Mouse (Mus musculus) layer of hippocampus, postnatal 10 days (tissue): ENCODE measurements around the gene Snx29. TPM values are rescaled to one million over a fixed set of nuclear protein-coding genes. Genes with fewer than 3 reads are reported as not detected.
A peak's percentile ranks its signal among the peaks of the same experiment; 100 is the strongest.

Experiments
- DNase-seq, 2 experiments: peaks; one replicate each; pipeline ENCODE4 v3.0.0; 2021; ENCODE audit warnings: low spot score in 2 of 2
- total RNA-seq, 2 experiments: library from RNA; stranded (reverse); gene quantifications; 2 replicates each; pipeline ENCODE4 v1.2.3; 2021

Snx29 gene
- total RNA-seq, 2 experiments from 2014 or later = 33.1 to 33.4 TPM

GRCm38 (mm10) chr16:11583941-11584639 is 261.4 kb downstream of the Snx29 start:
- DNase-seq = no peak

DNA sequence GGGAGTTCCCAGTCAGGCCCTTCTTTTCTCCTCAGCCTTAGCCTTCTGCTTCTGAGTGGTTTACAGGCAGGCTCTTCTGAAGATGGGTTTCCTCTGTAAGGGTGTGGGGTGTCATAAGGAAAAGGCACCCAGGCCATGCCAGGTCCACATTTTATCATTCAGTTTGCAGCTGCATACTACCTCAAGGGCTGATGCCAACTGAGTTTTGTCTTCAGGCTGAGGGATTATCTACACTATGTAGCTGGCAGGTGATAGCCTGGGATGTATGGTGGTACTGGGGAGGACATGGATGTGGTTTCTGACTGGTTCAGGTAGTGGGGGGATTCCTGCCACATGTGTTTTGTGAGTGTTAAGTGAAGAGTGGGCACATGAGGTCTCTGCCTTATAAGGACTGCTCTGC is 266.0 kb downstream of the Snx29 start:
- no peak for DNase-seq

DNA sequence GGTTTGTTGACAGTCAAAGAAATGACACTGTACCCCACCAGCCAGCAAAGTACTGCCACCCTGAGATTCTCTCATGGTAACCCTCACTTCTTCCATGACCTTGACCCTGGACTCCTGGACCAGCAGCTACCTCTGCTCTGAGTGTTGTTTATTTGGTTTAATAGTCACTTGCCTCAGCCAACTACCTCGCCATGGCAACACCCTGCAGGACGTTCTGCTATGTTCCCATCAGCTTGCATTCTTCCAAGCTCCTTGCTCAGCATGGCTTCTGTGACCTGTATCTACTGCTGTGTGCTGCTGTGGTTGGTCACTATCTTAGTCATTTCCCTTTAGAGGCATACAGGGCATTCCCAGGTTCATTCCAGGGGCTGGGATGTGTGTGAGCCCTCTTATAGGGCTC is 266.6 kb downstream of the Snx29 start:
- DNase-seq = no peak

DNA sequence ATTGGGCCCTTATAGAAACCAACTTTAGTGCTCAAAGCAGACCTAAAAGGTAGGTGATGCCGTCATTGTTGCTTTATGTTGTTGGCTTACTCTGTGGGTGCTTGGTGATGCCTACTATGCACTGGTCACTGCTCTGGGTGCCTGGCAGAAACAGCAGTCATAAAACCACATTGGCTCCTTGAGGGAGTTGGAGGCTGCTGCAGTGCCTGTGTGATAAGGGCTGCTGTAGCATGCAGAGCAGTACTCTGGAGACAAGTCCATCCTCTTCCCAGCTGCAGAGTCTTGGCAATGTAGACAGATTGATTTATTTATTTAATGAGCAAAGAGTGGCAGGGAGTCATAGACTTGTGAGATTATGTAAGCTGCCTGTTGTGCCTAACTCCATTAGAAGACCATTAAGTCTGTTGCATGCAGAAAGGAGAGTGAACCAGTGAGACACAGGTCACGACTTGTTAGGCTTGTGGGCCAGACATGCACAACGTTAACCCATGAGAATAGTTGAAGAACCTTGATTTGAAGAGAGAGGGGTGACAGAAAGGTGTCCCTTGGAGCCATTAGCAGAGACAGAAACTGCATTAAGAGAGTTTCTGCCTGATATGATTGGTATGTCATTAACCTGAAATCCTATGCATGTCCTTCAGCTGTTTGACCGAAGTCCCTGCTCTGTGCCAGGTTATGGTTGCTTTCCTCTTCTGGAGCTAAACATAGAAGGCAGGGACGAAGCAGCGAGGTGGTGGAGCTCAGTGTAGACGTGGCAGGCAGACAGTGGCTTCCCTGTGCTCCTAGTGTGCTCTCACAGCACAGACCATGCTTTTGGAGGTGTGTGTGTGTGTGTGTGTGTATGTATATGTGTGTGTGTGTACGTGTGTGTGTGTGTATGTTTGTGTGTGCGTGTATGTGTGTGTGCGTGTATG is 267.3 kb downstream of the Snx29 start:
- no peak for DNase-seq

DNA sequence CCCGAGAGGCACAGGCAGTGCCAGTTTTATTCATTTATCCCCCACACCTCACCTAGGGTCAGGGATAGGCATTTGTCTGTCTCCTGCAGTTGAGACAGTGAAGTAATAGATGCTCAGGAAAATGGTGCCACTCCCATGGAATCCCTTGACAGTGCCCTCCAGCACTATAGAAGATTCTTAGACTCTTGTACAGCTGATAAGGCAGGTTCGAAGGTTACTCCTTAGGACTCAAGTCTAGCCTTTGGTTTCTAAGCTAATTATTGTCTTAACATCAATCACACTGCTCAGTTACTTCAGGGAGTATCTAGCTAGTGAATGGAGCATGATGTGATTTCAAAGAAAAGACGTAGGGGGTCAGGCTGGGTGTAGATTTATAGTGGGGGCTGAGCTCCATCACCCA is 273.9 kb downstream of the Snx29 start:
- no peak for DNase-seq

- no peak for DNase-seq
These were observed 275.1 kb downstream of the Snx29 start for GRCm38 (mm10) chr16:11597769-11598168.

- peak in 1 of 2 experiments; percentile 34 for DNase-seq
These were observed 276.8 kb downstream of the Snx29 start for GRCm38 (mm10) chr16:11599523-11599922.

DNA sequence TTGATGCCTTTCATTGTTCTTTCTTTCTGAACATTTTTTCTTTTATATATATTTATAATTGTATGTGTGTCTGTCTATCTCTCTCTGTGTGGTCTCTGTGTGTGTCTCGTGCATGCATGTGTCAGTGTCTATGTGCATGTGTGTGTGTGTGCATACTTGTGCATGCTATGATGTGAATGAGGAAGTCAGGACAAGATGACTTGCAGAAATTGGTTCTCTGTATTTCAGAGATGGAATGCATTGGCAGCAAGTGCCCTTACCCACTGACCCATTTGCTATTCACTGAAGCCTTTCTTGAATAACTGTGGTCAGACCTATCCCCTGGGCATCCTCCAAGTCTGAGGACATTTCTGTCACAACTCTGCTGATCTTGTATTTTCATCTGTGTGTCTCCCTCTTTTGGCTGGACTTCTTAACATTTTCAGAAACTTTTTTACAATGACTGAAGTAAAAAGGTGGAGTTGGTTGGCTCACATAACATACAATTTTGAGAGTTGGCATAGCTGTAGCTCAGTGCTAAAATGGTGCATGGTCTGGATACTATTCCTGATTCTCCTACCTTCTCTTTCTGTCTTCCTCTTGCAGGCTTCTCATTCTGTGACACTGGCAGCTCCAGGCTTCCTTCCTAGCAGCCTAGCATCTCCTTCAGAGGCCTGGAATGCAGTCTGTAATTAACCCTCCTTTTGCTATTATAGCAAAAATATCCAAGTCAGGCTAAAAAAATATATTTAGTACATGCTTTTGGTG is 278.8 kb downstream of the Snx29 start:
- no peak for DNase-seq

DNA sequence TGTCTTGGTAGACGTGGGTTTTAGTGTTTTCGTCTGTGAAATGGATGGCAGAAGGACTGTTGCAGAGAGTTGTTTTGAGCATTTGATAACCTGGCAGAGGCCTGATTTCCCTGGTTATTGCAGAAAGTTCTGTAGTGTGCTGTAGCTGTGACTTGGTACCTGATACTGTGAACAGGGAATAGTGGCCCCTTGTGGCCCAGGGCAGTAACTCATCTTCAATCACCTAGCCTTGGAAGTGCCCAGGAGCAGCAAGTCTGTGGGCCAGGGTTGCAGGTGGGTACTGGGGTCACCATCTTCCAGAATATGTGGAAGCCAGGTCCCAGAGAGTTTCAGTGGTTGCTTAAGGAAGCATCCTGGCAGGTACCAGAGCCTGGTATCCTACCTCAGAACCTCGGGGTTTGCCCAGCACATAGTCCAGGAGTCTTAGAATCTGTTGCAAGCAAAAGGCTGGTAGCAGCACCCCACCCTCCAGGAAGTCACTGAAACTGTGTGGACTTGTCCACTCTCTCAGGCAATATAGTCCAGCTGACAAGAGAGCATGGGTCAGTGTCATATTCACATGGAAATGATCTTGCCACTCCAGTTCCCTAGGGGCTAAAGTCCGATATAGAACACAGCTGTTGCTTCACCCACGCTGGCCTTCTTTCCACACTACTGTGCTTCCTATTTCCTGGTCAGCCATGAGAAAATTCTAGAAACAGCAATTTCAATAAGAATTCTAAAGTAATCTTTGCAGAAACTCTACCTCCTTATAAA is 281.1 kb downstream of the Snx29 start:
- DNase-seq = peak in 1 of 2 experiments; percentile 47

GRCm38 (mm10) chr16:11612526-11613126 is 289.9 kb downstream of the Snx29 start:
- DNase-seq = no peak

DNA sequence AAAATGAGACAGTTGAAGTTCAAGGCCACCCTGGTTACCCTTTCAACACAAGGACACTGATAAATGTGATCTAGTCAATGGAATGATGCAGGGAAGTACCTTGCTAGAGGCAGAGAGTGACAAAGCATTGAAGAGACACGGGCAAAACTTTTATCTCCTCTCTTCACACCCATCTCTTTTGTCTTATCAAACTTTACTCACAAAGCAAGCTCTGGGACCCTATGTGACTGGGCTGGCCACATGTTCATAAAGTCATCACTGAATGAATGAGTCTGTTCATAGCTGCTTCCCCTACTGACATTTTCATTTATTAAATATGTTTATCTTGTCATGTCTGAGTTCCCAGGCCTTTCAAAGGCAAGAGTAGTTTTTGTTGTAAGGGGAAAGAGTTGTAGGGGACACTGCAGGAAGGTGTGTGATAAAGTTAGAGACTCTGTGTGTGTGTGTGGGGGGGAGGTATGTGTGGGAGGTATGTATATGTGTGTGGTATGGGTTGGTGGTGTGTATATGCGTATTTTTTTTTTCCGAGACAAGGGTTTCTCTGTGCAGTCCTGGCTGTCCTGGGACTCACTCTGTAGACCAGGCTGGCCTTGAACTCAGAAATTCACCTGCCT is 291.8 kb downstream of the Snx29 start:
- no peak for DNase-seq

DNA sequence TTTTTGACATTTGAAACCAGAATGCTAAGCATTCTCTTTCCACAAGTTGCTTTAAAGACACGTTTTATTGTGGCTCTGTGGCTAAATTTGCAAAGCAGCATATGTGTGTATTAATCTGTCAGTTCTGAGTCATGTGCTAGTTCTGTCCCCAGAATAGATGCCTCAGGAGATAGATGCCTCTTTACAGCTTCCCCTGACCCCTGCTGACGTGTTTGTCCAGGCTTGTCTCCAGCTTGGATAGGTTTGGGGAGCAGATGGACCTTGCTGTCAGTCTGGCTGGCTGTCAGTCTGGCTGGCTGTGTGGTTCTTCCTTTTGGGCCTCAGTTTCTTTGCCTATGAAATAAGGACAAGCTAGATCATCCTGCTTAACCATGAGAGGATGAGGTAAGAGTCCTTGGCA is 292.9 kb downstream of the Snx29 start:
- DNase-seq = no peak

GRCm38 (mm10) chr16:11619951-11620350 is 297.2 kb downstream of the Snx29 start:
- DNase-seq = no peak

DNA sequence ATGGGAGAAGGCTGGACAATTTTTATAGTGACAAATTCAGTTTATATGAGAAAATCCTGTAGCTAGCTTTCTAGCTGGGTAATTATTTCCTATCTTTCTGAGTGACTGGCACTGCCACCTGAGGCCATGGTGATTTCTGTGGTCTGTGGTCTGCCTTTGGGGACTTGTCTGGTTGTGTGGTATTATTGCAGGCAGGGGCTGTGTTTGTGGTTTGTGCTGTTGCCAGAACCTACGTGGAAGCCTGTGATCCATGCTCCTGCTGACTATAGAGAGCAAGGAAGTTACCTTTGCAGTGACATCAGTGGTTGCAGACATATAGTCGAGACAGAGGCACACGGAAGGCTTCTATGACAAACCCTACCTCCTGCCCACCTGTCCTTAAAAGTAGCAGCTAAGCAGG is 298.3 kb downstream of the Snx29 start:
- DNase-seq = no peak

DNA sequence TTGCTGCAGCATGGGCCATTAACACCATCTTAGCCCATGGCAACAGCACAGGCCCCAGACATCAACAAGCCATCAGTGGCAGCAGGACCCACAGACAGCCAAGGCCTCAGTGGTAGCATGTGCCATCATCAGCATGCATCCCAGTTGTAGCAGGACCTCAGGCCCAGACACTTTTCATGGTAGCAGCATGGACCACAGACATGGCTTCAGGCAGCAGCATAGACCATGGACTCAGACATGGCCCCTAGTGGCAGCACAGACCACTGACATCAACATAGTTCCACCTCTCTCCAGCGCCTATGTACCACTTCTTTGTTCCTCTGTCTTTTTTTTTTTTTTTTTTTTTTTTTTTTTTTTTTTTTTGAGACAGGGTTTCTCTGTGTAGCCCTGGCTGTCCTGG is 299.0 kb downstream of the Snx29 start:
- DNase-seq = no peak

DNA sequence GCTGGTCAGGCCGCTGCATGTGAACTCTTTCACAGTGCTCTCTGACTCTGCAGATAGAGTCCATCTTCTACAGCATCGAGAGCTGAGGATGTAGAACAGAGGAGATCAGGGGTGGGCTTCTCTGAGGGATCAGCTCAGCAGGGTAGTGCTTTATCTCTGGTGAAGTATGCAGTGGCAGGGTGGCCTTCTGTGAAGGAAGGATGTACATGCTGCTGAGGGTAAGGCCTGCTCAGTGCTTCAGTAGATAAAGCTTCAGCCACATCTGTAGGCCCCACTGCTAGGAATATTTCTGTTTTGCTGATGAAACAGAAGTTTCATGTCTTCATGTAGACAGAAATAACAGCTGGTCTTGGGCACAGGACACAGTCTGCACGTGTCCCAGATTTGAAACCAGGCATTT is 300.3 kb downstream of the Snx29 start:
- DNase-seq = no peak

DNA sequence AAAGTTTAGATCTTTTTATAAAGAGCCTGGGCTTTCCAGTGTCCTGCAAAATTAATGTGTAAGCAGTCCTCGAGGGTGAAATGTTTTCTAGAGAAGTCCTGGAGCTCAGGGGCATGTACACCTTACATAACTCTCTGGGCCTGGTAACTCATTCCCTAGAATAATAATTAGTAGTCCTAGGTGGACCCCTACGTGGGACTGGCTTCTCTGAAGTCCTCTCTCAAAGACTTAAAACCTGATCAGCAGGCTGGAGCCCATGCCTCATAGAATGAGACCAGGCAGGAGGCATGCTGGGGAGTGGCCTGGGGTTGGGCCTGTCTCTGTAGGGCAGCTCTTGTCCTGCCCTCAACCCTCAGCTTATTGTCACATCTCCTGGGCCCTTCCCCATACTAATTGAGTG is 301.4 kb downstream of the Snx29 start:
- DNase-seq = no peak

- no peak for DNase-seq
These were observed 303.3 kb downstream of the Snx29 start for GRCm38 (mm10) chr16:11626004-11626481.

- DNase-seq = no peak
These were observed 303.9 kb downstream of the Snx29 start for GRCm38 (mm10) chr16:11626616-11627015.
